Comparison of ENCODE assay signal across 19 mouse cellular contexts in genomic region chr3:152920365-152920764, GRCm38 (mm10).
A peak's percentile ranks its signal among the peaks of the same experiment; 100 is the strongest.
DNase-seq lines count a peak whose midpoint lies in the region; ATAC-seq and TF ChIP-seq lines count a peak whose summit lies in the region.
"Had no signal": no experiment of that assay in that cellular context is flagged by ENCODE, and none has a peak within 500 bp of the region (broad histone marks: within the 10 kb centered on the region; RNA-seq: fewer than 3 reads in every experiment).

No protein-coding gene starts in this region.

- peak; percentile 82 for ATAC-seq in granulocyte monocyte progenitor cell, adult 5-6 weeks (replicated peaks; ENCODE audit: poor library complexity, severe bottlenecking)
- ATAC-seq: intestine, postnatal 0 days had no signal

- H3K4me3 ChIP-seq in CH12.LX (replicated peaks in 1 of 3; ENCODE audit: low read depth in 2 of 3, low read length in 2 of 3, poor library complexity in 1 of 3): peak overlapping the region in 1 of 3 experiments; percentile 38
- H3K4me3 ChIP-seq: embryonic facial prominence, embryonic 10.5 days; erythroblast, embryonic 14.5 days; hindbrain, embryonic 12.5 days; myocyte had no signal

- in situ Hi-C loops in CH12.LX (cut with MboI; ENCODE audit: low pct_ligation_motif_present, low pct_unique_long_range_greater_than_20kb, low sequenced_read_pairs): no loop called here

- H3K9me3 ChIP-seq in CH12.LX (replicated peaks; ENCODE audit: low read length): no peaks in the 10 kb centered on the region
- H3K9me3 ChIP-seq: embryonic facial prominence, embryonic 10.5 days; hindbrain, embryonic 12.5 days had no signal

- dilution Hi-C loops in CH12.LX (cut with MboI; ENCODE audit: extremely low pct_ligation_motif_present, extremely low pct_unique_long_range_greater_than_20kb, low sequenced_read_pairs): no loop called here

- no peak for TF ChIP-seq POLR2A in CH12.LX (IDR thresholded peaks at IDR 0.05; ENCODE audit: low read depth, low read length)

- H3K27me3 ChIP-seq in CH12.LX (replicated peaks): no peaks in the 10 kb centered on the region
- H3K27me3 ChIP-seq: hindbrain, embryonic 12.5 days had no signal

- no peaks in the 10 kb centered on the region for H3K79me2 ChIP-seq in CH12.LX (replicated peaks; ENCODE audit: control insufficient read depth, extremely low read depth, insufficient read depth, poor library complexity, severe bottlenecking)

- H3K27ac ChIP-seq in CH12.LX (ENCODE audit: insufficient read depth, low read depth): no peak overlapping the region
- H3K27ac ChIP-seq: embryonic facial prominence, embryonic 10.5 days; hindbrain, embryonic 12.5 days had no signal

- H3K36me3 ChIP-seq in CH12.LX (replicated peaks in 1 of 2; ENCODE audit: control insufficient read depth in 1 of 2, insufficient read depth in 1 of 2, low read length in 1 of 2): no peaks in the 10 kb centered on the region
- H3K36me3 ChIP-seq: embryonic facial prominence, embryonic 10.5 days; hindbrain, embryonic 12.5 days had no signal

- H3K4me2 ChIP-seq in CH12.LX (ENCODE audit: insufficient read depth, low read depth, poor library complexity, severe bottlenecking): peak overlapping the region; percentile 12; the same call in 1 of the 2 replicates
- H3K4me2 ChIP-seq: hindbrain, embryonic 12.5 days had no signal

- no peak overlapping the region for H3K9ac ChIP-seq in CH12.LX (ENCODE audit: insufficient read depth, low read depth)
- H3K9ac ChIP-seq: hindbrain, embryonic 12.5 days had no signal

- TF ChIP-seq CTCF in CH12.LX (conservative IDR thresholded peaks at IDR 0.05 in 1 of 2, IDR thresholded peaks at IDR 0.05 in 1 of 2; ENCODE audit: low read depth in 2 of 2, low read length in 2 of 2): no peak

- H3K4me1 ChIP-seq in CH12.LX (ENCODE audit: control insufficient read depth in 1 of 2, insufficient read depth in 2 of 2): peaks cover 10 to 35% of the 10 kb centered on the region in 2 experiments
- H3K4me1 ChIP-seq: hindbrain, embryonic 12.5 days had no signal

- DNase-seq in right cerebral cortex, adult 18-20 months: peak; percentile 51
- DNase-seq in right cerebral cortex, postnatal 25 days: no peak
- peak; percentile 79 for DNase-seq in CH12.LX (ENCODE audit: extremely low read depth)
- DNase-seq in natural killer cell, adult 2 months (ENCODE audit: low spot score in 2 of 2): peak; percentile 39 to 51
- no peak for DNase-seq in urinary bladder, adult 2 months (ENCODE audit: low spot score)
- DNase-seq in cerebellum, adult 11 months: no peak
- DNase-seq in spleen, adult 18-20 months: no peak
- DNase-seq: adrenal gland, postnatal 14 days; cerebellum, adult 9-11 months; gastrocnemius, postnatal 25 days; liver; lung, adult 2 months; right cerebral cortex, postnatal 4 days had no signal

- peak; percentile 52; the same call in 1 of the 2 replicates for TF ChIP-seq EP300 in CH12.LX (IDR thresholded peaks at IDR 0.05; ENCODE audit: low read length)

- no peak for TF ChIP-seq RAD21 in CH12.LX (IDR thresholded peaks at IDR 0.05; ENCODE audit: low read depth, low read length)

TF ChIP-seq in CH12.LX, 34 proteins besides CTCF, POLR2A, EP300 and RAD21:
- TF ChIP-seq ETS1 (conservative IDR thresholded peaks at IDR 0.05; ENCODE audit: low read depth, low read length) (peak; percentile 43; the same call in 1 of the 2 replicates), JUND (conservative IDR thresholded peaks at IDR 0.05; ENCODE audit: low read depth, low read length) (peak; percentile 53; the same call in 1 of the 2 replicates), KAT2A (IDR thresholded peaks at IDR 0.05; ENCODE audit: insufficient replicate concordance, low read length) (no peak), JUN (IDR thresholded peaks at IDR 0.05; ENCODE audit: insufficient read depth, low read depth, low read length) (peak; percentile 68), NRF1 (IDR thresholded peaks at IDR 0.05; ENCODE audit: low read depth, low read length) (no peak), BHLHE40 (IDR thresholded peaks at IDR 0.05; ENCODE audit: low read depth, low read length) (peak; percentile 61; the same call in 1 of the 2 replicates), IRF4 (IDR thresholded peaks at IDR 0.05; ENCODE audit: low read depth, low read length) (peak; percentile 39; the same call in 1 of the 2 replicates), TCF12 (IDR thresholded peaks at IDR 0.05; ENCODE audit: low read depth, low read length) (0 out of 2 replicates have a peak, but pooled peaks have one; percentile 24), TBP (conservative IDR thresholded peaks at IDR 0.05; ENCODE audit: low read depth, low read length) (0 out of 2 replicates have a peak, but pooled peaks have one; percentile 22)

Comparison
In these comparisons a context has a peak if more than half of its experiments do, and no peak if none do; other contexts are left out.
1. DNase-seq: peak in right cerebral cortex, adult 18-20 months (single experiment), CH12.LX (single experiment) and natural killer cell, adult 2 months (2 of 2); none in right cerebral cortex, postnatal 25 days (single experiment), urinary bladder, adult 2 months (single experiment), cerebellum, adult 11 months (single experiment) and spleen, adult 18-20 months (0 of 2).